Mouse (Mus musculus): ENCODE measurements around the gene Scn1b.

Scn1b gene

GRCm38 (mm10) chr7:31149751-31150565 lies 23.2 kb upstream of the Scn1b start:
- DNase-seq (ENCODE audit: low spot score): no peak

- DNase-seq (ENCODE audit: low spot score): no peak
These were observed 22.5 kb upstream of the Scn1b start for GRCm38 (mm10) chr7:31149271-31149670.

- no peak for DNase-seq (ENCODE audit: low spot score)
These were observed 22.0 kb upstream of the Scn1b start for GRCm38 (mm10) chr7:31148756-31149155.

- DNase-seq (ENCODE audit: low spot score): no peak
These were observed 21.3 kb upstream of the Scn1b start for GRCm38 (mm10) chr7:31148086-31148485.

GRCm38 (mm10) chr7:31145596-31146160 lies 18.9 kb upstream of the Scn1b start:
- peak; percentile 76 for DNase-seq (ENCODE audit: low spot score)

GRCm38 (mm10) chr7:31144886-31145285 lies 18.1 kb upstream of the Scn1b start:
- no peak for DNase-seq (ENCODE audit: low spot score)

GRCm38 (mm10) chr7:31140941-31141340 lies 14.1 kb upstream of the Scn1b start:
- DNase-seq (ENCODE audit: low spot score): no peak

GRCm38 (mm10) chr7:31140302-31140701 lies 13.5 kb upstream of the Scn1b start:
- no peak for DNase-seq (ENCODE audit: low spot score)

GRCm38 (mm10) chr7:31139765-31140164 lies 13.0 kb upstream of the Scn1b start:
- DNase-seq (ENCODE audit: low spot score): no peak

- no peak for DNase-seq (ENCODE audit: low spot score)
These were observed 8.9 kb upstream of the Scn1b start for GRCm38 (mm10) chr7:31135717-31136116.

GRCm38 (mm10) chr7:31131866-31132265 lies 5.1 kb upstream of the Scn1b start:
- no peak for DNase-seq (ENCODE audit: low spot score)

- DNase-seq (ENCODE audit: low spot score): peak; percentile 34
These were observed 4.0 kb upstream of the Scn1b start for GRCm38 (mm10) chr7:31130841-31131240.

GRCm38 (mm10) chr7:31130197-31130596 lies 3.4 kb upstream of the Scn1b start:
- no peak for DNase-seq (ENCODE audit: low spot score)

- no peak for DNase-seq (ENCODE audit: low spot score)
These were observed 1.4 kb upstream of the Scn1b start for GRCm38 (mm10) chr7:31128157-31128705.

GRCm38 (mm10) chr7:31126211-31126751 lies 522 bp downstream of the Scn1b start:
- no peak for DNase-seq (ENCODE audit: low spot score)

GRCm38 (mm10) chr7:31125116-31125515 lies 1.7 kb downstream of the Scn1b start:
- no peak for DNase-seq (ENCODE audit: low spot score)

GRCm38 (mm10) chr7:31124381-31124780 lies 2.4 kb downstream of the Scn1b start:
- DNase-seq (ENCODE audit: low spot score): no peak

- no peak for DNase-seq (ENCODE audit: low spot score)
These were observed 3.1 kb downstream of the Scn1b start for GRCm38 (mm10) chr7:31123697-31124096.

GRCm38 (mm10) chr7:31122641-31123631 lies 3.9 kb downstream of the Scn1b start:
- DNase-seq (ENCODE audit: low spot score): no peak

- no peak for DNase-seq (ENCODE audit: low spot score)
These were observed 7.2 kb downstream of the Scn1b start for GRCm38 (mm10) chr7:31119556-31119955.

GRCm38 (mm10) chr7:31118486-31118885 lies 8.3 kb downstream of the Scn1b start:
- no peak for DNase-seq (ENCODE audit: low spot score)

- no peak for DNase-seq (ENCODE audit: low spot score)
These were observed 9.3 kb downstream of the Scn1b start for GRCm38 (mm10) chr7:31117465-31117864.

All from yolk sac, embryonic 10.5 days (tissue).